Mouse (Mus musculus) midbrain, embryonic 16.5 days (tissue): ENCODE data around the gene Clrn2. TPM values are rescaled to one million over a fixed set of nuclear protein-coding genes. Genes with fewer than 3 reads are reported as not detected.

Experiments
- ATAC-seq: fragments of 200-750 bp; cut with Nextera tagmentation; 2 replicates; pipeline ENCODE4 v1.8.0; 2017; ENCODE audit warnings: moderate TSS enrichment
- H3K27ac ChIP-seq: fragments of 300-500 bp; sonication (generic); 2 replicates; pipeline ENCODE4 v1.5.1; 2014; ENCODE audit warnings: mild to moderate bottlenecking, low read length, mixed read lengths
- H3K27me3 ChIP-seq: fragments of 300-500 bp; sonication (generic); 2 replicates; pipeline ENCODE4 v1.6.1; 2014; ENCODE audit warnings: low read depth, low read length, mixed read lengths; ENCODE audit not compliant: control insufficient read depth, insufficient read depth
- H3K36me3 ChIP-seq: fragments of 300-500 bp; sonication (generic); 2 replicates; pipeline ENCODE4 v1.6.1; 2014; ENCODE audit warnings: mild to moderate bottlenecking, low read length, moderate library complexity, mixed read lengths; ENCODE audit not compliant: control insufficient read depth, insufficient read depth
- H3K4me1 ChIP-seq: fragments of 300-500 bp; sonication (generic); 2 replicates; pipeline ENCODE4 v1.6.1; 2014; ENCODE audit warnings: mild to moderate bottlenecking, low read length, mixed read lengths; ENCODE audit not compliant: control insufficient read depth, insufficient read depth
- H3K4me2 ChIP-seq: fragments of 300-500 bp; sonication (generic); 2 replicates; pipeline ENCODE4 v1.6.1; 2014; ENCODE audit warnings: mild to moderate bottlenecking, low read length, mixed read lengths
- H3K4me3 ChIP-seq: fragments of 300-500 bp; sonication (generic); 2 replicates; pipeline ENCODE4 v1.5.1; 2014; ENCODE audit warnings: low read depth, mild to moderate bottlenecking, low read length, moderate library complexity, mixed read lengths
- H3K9ac ChIP-seq: fragments of 300-500 bp; sonication (generic); 2 replicates; pipeline ENCODE4 v1.6.1; 2014; ENCODE audit warnings: low read depth, low read length, mixed read lengths
- H3K9me3 ChIP-seq: fragments of 300-500 bp; sonication (generic); replicated peaks from 2 replicates; pipeline ENCODE4 v1.6.1; 2014; ENCODE audit warnings: mild to moderate bottlenecking, low read length, mixed read lengths; ENCODE audit not compliant: control insufficient read depth, poor library complexity, severe bottlenecking
- WGBS: fragments of 180-500 bp; shearing (Covaris S2); extraction: QIAGEN DNeasy Blood & Tissue Kit; methylation state at CpG from one replicate; pipeline ENCODE4 v1.1.7; 2014; 5-methylcytosine and 5-hydroxymethylcytosine counted together
- polyA plus RNA-seq: library from polyadenylated mRNA; unstranded; fragments of >200 nt; fragmentation: Nextera tagmentation; extraction: Ambion mirVana; gene quantifications from 2 replicates; pipeline ENCODE4 v1.2.1, GENCODE M21; 2015

Clrn2 gene
- polyA plus RNA-seq, 1 experiment from 2014 or later, result 0.33 TPM

DNA sequence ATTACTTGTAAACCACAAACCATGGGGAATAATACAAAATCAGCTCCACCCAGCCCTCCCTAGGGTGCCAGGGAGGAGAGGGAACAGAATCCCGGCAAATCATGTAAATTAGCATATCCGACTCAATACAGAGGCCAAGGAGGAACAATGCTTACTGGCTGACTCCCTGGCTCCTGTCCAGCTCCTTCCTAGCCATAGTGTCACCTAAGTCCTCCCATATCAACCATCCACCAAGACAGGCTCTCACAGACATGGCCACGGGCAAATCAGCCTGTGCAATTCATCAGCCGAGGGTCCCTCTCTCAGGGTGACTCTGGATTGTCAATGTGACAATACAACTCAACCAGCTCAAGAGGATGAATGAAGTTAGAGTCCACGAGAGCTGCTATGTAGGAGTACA, 4.9 kb upstream of the Clrn2 start:
- no peak for ATAC-seq
- WGBS, result 18% methylated on average over 5 of the region's 5 CpGs
- peaks cover 15% of the 10 kb centered on the region for H3K4me1 ChIP-seq
- H3K4me2 ChIP-seq, result peak overlapping the region; percentile 97
- no peaks in the 10 kb centered on the region for H3K27me3 ChIP-seq
- no peak overlapping the region for H3K27ac ChIP-seq
- H3K9ac ChIP-seq, result peak overlapping the region; percentile 75
- H3K4me3 ChIP-seq, result peak overlapping the region; percentile 78; the same call in 1 of the 2 replicates
- no peaks in the 10 kb centered on the region for H3K36me3 ChIP-seq
- no peaks in the 10 kb centered on the region for H3K9me3 ChIP-seq

DNA sequence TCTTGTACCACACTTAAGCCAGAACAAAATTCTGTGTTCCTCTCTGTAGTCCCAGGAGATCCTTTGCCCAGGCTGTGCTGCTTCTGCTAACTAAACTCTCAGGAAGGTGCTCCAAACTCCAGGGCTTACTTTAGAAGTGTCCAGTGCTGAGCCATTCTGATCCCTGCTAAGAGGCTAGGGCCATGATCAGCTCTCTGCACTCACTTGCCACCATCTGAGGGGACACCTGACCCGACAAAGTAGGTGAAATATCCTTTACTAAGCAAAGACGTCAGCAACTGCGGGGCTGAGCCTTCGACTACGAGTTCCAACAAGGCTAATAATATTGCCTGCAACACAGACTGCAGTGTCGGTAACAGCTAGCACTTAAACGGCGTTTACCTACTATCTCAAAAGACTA, 4.3 kb upstream of the Clrn2 start:
- no peaks in the 10 kb centered on the region for H3K9me3 ChIP-seq
- no peak overlapping the region for H3K27ac ChIP-seq
- no peak for ATAC-seq
- H3K4me3 ChIP-seq, result peak overlapping the region; percentile 78
- H3K27me3 ChIP-seq, result no peaks in the 10 kb centered on the region
- H3K36me3 ChIP-seq, result no peaks in the 10 kb centered on the region
- H3K4me1 ChIP-seq, result peaks cover 15% of the 10 kb centered on the region
- H3K4me2 ChIP-seq, result peak overlapping the region; percentile 97
- WGBS, result 5% methylated on average over 8 of the region's 8 CpGs
- peak overlapping the region; percentile 75 for H3K9ac ChIP-seq

DNA sequence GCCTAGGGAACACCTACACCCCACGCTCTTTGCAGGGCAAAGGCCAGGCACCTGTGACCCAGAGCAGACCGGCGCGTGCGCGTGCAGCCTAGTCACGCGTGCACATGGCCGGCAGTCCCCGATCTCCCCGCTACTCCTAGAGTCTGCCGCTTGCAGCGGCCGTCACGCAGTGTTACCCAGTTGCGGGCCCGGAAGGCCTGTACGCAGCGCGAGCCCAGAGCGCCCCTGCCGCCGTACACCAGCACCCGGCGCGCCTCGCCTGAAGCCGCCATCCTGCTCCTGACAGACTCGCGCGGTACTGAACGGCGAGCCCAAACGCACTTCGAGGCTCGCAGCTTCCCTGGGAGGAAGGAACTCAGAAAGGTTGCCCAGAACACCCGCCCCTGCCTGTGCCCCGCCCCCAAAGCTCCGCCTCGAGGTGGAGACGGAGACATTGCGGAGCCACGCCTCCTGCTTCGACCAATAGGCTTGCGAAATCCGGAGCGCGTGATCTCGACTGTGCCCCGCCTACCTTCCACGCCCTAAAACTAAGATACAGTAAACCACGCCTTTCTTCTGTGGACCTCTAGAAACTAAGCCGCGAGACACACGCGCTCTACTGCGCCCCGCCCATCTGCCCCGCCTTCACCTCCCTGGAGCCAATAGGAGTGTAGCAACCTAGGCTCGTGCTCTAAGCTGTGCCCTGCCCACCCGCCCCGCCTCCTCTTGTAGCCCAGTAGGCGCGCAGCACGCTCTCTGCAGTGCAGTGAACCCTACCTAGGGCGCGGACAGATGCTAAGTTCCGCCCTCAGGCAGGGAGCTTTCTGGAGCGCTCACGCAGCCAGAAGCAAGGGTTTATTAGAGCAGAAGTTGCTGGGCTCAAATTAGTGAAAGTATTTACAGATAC, 3.5 kb upstream of the Clrn2 start, which contains the start of gene Qdpr:
Qdpr (minus strand) TSS at position 406 of the 886 bp plus-strand sequence.
- H3K9me3 ChIP-seq, result no peaks in the 10 kb centered on the region
- H3K4me2 ChIP-seq, result peak within 1 kb of the TSS; percentile 97
- peak within 1 kb of the TSS; percentile 78 for H3K4me3 ChIP-seq
- ATAC-seq, result peak; percentile 99
- peak within 1 kb of the TSS; percentile 55; the same call in 1 of the 2 replicates for H3K27ac ChIP-seq
- peak within 1 kb of the TSS; percentile 75 for H3K9ac ChIP-seq
- H3K36me3 ChIP-seq, result no peaks in the 10 kb centered on the region
- H3K4me1 ChIP-seq, result peaks cover 15% of the 10 kb centered on the region
- no peaks in the 10 kb centered on the region for H3K27me3 ChIP-seq
- WGBS, result under 1% methylated on average over 70 of the region's 70 CpGs

DNA sequence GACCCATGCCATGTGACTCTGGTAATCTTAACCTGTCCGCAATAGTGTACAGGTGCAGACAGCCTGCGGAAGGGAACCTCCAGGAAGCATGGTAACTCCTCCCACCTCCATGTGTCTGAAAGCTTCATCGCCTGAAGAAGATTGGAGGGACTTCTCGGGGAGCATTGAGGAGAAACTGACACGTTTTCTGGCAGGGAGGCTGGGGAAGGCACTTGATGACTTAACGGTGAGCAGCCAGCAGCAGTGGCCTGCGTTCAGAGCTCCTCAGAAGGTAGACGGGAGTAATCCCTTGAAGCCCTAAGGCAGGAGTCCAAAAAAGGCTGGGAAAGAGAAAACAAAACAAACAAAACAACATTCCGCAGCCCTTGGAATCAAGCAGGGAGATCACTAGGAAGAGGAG, 905 bp downstream of the Clrn2 start:
- no peak overlapping the region for H3K9ac ChIP-seq
- H3K4me2 ChIP-seq, result no peak overlapping the region
- 48% methylated on average over 9 of the region's 9 CpGs for WGBS

DNA sequence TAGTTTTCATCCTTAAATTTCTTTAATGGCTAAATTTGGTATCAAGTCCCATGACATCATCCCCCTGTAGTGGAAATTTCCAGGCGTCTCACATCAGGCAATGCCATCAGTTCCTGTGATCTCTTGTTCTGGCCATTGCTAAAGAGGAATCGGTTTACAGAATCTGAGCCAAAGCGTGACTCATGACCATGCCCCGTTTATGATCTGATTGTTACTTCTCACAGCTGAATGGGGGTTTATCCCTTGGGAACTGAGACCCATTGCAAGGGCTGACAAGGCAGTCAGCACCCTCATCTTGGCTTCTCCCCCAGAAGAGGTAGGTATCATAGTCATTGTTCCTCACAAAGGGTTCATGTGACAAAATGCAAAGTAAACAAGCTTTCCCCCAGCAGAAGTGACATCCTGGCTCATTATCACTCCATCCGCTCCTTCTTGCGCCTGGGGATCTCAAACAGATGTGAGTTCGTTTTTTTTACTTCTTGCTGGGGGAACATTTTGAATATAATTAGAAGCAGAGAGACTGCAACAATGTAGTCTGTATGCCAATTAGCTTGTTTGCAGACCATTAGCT, 19.4 kb downstream of the Clrn2 start:
- Histone ChIP-seq H3K9me3 (no peaks in the 10 kb centered on the region), H3K9ac (no peak overlapping the region), H3K27me3 (no peaks in the 10 kb centered on the region), H3K4me3 (no peak overlapping the region), H3K4me1 (no peaks in the 10 kb centered on the region; the same call in 1 of the 2 replicates), H3K27ac (no peak overlapping the region), H3K4me2 (no peak overlapping the region), H3K36me3 (no peaks in the 10 kb centered on the region)
- 53% methylated on average over 7 of the region's 7 CpGs for WGBS
- no peak for ATAC-seq

More for the DNA sequence above, 905 bp downstream of the Clrn2 start:
- Histone ChIP-seq H3K36me3 (no peaks in the 10 kb centered on the region), H3K27me3 (no peaks in the 10 kb centered on the region), H3K9me3 (no peaks in the 10 kb centered on the region), H3K4me3 (no peak overlapping the region), H3K4me1 (no peaks in the 10 kb centered on the region; the same call in 1 of the 2 replicates), H3K27ac (no peak overlapping the region)
- no peak for ATAC-seq

DNA sequence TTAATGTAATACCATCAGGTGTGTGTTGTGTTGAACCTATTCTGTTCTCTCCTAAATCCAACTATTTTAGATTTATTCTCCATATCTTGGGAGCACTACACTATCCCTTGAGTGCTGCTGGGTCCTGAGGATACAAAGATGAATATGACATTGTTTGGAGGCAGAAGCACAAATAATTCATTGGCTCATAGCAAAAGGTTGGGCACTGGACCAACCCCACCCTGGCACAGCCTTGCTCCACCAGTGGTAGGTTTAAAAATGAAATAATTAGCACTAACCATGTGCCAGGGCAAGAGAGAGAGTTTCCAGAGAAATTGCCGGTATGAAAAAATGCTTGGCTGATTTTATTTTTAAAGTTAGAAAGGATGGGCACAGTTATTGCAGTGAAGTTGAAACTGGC, 20.0 kb downstream of the Clrn2 start:
- no peak overlapping the region for H3K27ac ChIP-seq
- H3K27me3 ChIP-seq, result no peaks in the 10 kb centered on the region
- H3K36me3 ChIP-seq, result no peaks in the 10 kb centered on the region
- H3K4me3 ChIP-seq, result no peak overlapping the region
- WGBS, result 98% methylated on average over 1 of the region's 1 CpGs
- no peak overlapping the region for H3K9ac ChIP-seq
- H3K4me1 ChIP-seq, result no peaks in the 10 kb centered on the region; the same call in 1 of the 2 replicates
- no peak overlapping the region for H3K4me2 ChIP-seq
- no peaks in the 10 kb centered on the region for H3K9me3 ChIP-seq
- ATAC-seq, result no peak

DNA sequence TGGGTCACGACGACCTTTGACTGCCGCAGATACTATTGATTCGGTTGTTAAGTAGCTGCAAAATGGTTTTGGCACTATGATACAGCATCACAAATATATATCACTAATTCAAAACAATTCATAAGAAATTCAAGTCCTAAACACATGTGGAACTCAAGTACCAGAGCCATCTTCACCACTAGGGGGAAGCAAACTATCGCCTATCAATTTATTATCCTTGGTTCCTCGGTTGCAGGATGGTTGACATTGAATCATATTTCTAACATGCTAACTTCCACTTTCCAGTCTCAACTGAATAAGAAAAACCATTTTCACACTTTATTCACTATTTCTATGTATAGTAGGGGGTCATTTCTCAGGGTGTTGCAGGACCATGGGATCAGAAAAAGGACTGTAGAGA, 20.7 kb downstream of the Clrn2 start:
- peak; percentile 66; the same call in 1 of the 2 replicates for ATAC-seq

DNA sequence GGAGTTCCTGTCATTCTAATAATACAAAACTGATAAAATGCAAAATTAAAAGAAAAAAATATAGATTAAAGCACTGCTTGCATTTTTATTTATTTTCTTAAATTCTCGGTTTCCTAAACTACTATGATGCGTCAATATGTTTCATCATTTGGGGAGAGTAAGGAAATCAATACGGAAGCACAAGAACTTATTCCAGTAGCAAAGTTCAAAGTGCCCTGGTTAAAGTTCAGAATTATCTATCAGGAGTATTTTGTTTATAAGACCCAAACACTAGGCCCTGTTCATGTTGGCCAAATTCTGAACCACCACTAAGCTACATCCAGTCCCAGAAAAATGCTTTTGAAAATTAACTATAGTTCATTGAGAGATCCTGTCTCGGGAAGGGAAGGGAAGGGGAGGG, 21.2 kb downstream of the Clrn2 start:
- Histone ChIP-seq H3K27me3 (no peaks in the 10 kb centered on the region), H3K4me1 (no peaks in the 10 kb centered on the region; the same call in 1 of the 2 replicates), H3K27ac (no peak overlapping the region), H3K9me3 (no peaks in the 10 kb centered on the region), H3K36me3 (no peaks in the 10 kb centered on the region), H3K4me3 (no peak overlapping the region), H3K9ac (no peak overlapping the region), H3K4me2 (no peak overlapping the region)
- WGBS, result 67% methylated on average over 4 of the region's 4 CpGs
- no peak for ATAC-seq

More for the DNA sequence above, 20.7 kb downstream of the Clrn2 start:
- no peak overlapping the region for H3K4me3 ChIP-seq
- H3K9me3 ChIP-seq, result no peaks in the 10 kb centered on the region
- H3K4me1 ChIP-seq, result no peaks in the 10 kb centered on the region; the same call in 1 of the 2 replicates
- H3K27me3 ChIP-seq, result no peaks in the 10 kb centered on the region
- no peak overlapping the region for H3K27ac ChIP-seq
- no peak overlapping the region for H3K4me2 ChIP-seq
- H3K36me3 ChIP-seq, result no peaks in the 10 kb centered on the region
- no peak overlapping the region for H3K9ac ChIP-seq
- 26% methylated on average over 6 of the region's 6 CpGs for WGBS

DNA sequence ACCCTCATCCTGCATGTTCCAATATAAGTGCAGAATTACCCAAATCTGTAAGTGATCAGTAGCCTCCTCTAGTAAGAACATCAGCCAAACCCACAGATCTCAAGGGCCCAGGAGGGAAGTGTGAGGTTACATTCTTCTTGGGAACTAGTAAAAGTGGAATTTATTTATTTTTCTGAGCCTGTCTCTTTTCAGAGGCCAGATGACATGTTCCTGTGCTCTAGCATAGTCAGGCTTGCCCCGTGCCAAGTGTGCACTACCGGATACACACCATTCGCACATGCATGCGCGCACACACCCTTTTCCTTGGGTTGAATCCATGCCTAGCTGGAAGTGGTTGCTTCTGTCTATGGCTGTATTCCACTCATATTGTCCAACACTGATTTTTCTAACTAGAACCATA, 22.2 kb downstream of the Clrn2 start:
- Histone ChIP-seq H3K27me3 (no peaks in the 10 kb centered on the region), H3K36me3 (no peaks in the 10 kb centered on the region), H3K27ac (no peak overlapping the region), H3K4me1 (no peaks in the 10 kb centered on the region; the same call in 1 of the 2 replicates), H3K9me3 (no peaks in the 10 kb centered on the region), H3K4me2 (no peak overlapping the region), H3K4me3 (no peak overlapping the region), H3K9ac (no peak overlapping the region)
- WGBS, result 93% methylated on average over 5 of the region's 5 CpGs
- ATAC-seq, result no peak
